Mouse (Mus musculus): Measurements from ENCODE around the gene Srpk2. TPM values are rescaled to one million over a fixed set of nuclear protein-coding genes. Genes with fewer than 3 reads are reported as not detected.
A peak's percentile ranks its signal among the peaks of the same experiment; 100 is the strongest.

Gene Srpk2
- polyA plus RNA-seq, 1 experiment from 2014 or later: 99.9 TPM

- H3K4me2 ChIP-seq (replicated peaks): no peak overlapping the region
- H3K9me3 ChIP-seq: no peaks in the 10 kb centered on the region
- no peaks in the 10 kb centered on the region for H3K27me3 ChIP-seq
- H3K4me1 ChIP-seq: peaks cover 6% of the 10 kb centered on the region
- no peak overlapping the region for H3K9ac ChIP-seq (replicated peaks)
- ATAC-seq (replicated peaks): no peak
- 89% methylated on average over 7 of the region's 7 CpGs for whole genome bisulfite sequencing
- H3K4me3 ChIP-seq: no peak overlapping the region
- no peaks in the 10 kb centered on the region for H3K36me3 ChIP-seq
- H3K27ac ChIP-seq (replicated peaks): no peak overlapping the region
Measured at GRCm38 (mm10) chr5:23531541-23532096, 152.8 kb downstream of the Srpk2 start.

GRCm38 (mm10) chr5:23531100-23531499, 153.3 kb downstream of the Srpk2 start:
- Histone ChIP-seq H3K9me3 (no peaks in the 10 kb centered on the region), H3K9ac (replicated peaks) (no peak overlapping the region), H3K4me1 (peaks cover 6% of the 10 kb centered on the region), H3K27me3 (no peaks in the 10 kb centered on the region), H3K27ac (replicated peaks) (no peak overlapping the region), H3K4me3 (no peak overlapping the region), H3K4me2 (replicated peaks) (no peak overlapping the region), H3K36me3 (no peaks in the 10 kb centered on the region)
- no peak for ATAC-seq (replicated peaks)
- WGBS: 95% methylated on average over 6 of the region's 6 CpGs

- Histone ChIP-seq H3K4me3 (no peak overlapping the region), H3K4me2 (replicated peaks) (no peak overlapping the region), H3K4me1 (no peaks in the 10 kb centered on the region), H3K27me3 (no peaks in the 10 kb centered on the region), H3K36me3 (peaks cover 16% of the 10 kb centered on the region), H3K27ac (replicated peaks) (no peak overlapping the region), H3K9ac (replicated peaks) (no peak overlapping the region), H3K9me3 (no peaks in the 10 kb centered on the region)
- WGBS: 59% methylated on average over 3 of the region's 3 CpGs
- no peak for ATAC-seq (replicated peaks)
Measured at GRCm38 (mm10) chr5:23524621-23525020, 159.8 kb downstream of the Srpk2 start.

GRCm38 (mm10) chr5:23523936-23524335, 160.5 kb downstream of the Srpk2 start:
- no peak overlapping the region for H3K9ac ChIP-seq (replicated peaks)
- ATAC-seq (replicated peaks): no peak
- H3K36me3 ChIP-seq: peaks cover 16% of the 10 kb centered on the region
- H3K4me1 ChIP-seq: no peaks in the 10 kb centered on the region
- H3K4me3 ChIP-seq: no peak overlapping the region
- H3K27me3 ChIP-seq: no peaks in the 10 kb centered on the region
- WGBS: 80% methylated on average over 3 of the region's 3 CpGs
- no peaks in the 10 kb centered on the region for H3K9me3 ChIP-seq
- no peak overlapping the region for H3K4me2 ChIP-seq (replicated peaks)
- H3K27ac ChIP-seq (replicated peaks): no peak overlapping the region

GRCm38 (mm10) chr5:23521645-23522044, 162.8 kb downstream of the Srpk2 start:
- Histone ChIP-seq H3K4me2 (replicated peaks) (no peak overlapping the region), H3K36me3 (peaks cover 22% of the 10 kb centered on the region), H3K4me3 (no peak overlapping the region), H3K9ac (replicated peaks) (no peak overlapping the region), H3K27me3 (no peaks in the 10 kb centered on the region), H3K27ac (replicated peaks) (no peak overlapping the region), H3K4me1 (no peaks in the 10 kb centered on the region), H3K9me3 (no peaks in the 10 kb centered on the region)
- ATAC-seq (replicated peaks): no peak
- WGBS: 91% methylated on average over 1 of the region's 1 CpGs

GRCm38 (mm10) chr5:23519679-23520078, 164.7 kb downstream of the Srpk2 start:
- Histone ChIP-seq H3K9me3 (no peaks in the 10 kb centered on the region), H3K4me1 (no peaks in the 10 kb centered on the region), H3K4me2 (replicated peaks) (no peak overlapping the region), H3K4me3 (no peak overlapping the region), H3K36me3 (peaks cover 25% of the 10 kb centered on the region), H3K27ac (replicated peaks) (no peak overlapping the region), H3K9ac (replicated peaks) (no peak overlapping the region), H3K27me3 (no peaks in the 10 kb centered on the region)
- 95% methylated on average over 3 of the region's 3 CpGs for WGBS
- no peak for ATAC-seq (replicated peaks)

GRCm38 (mm10) chr5:23518673-23519072, 165.7 kb downstream of the Srpk2 start:
- 79% methylated on average over 3 of the region's 3 CpGs for WGBS
- Histone ChIP-seq H3K4me1 (no peaks in the 10 kb centered on the region), H3K9ac (replicated peaks) (no peak overlapping the region), H3K4me3 (no peak overlapping the region), H3K9me3 (no peaks in the 10 kb centered on the region), H3K36me3 (peaks cover 24% of the 10 kb centered on the region), H3K27ac (replicated peaks) (no peak overlapping the region), H3K4me2 (replicated peaks) (no peak overlapping the region), H3K27me3 (no peaks in the 10 kb centered on the region)
- ATAC-seq (replicated peaks): no peak

- H3K9ac ChIP-seq (replicated peaks): no peak overlapping the region
- no peaks in the 10 kb centered on the region for H3K27me3 ChIP-seq
- peak overlapping the region; percentile 11; the same call in 1 of the 2 replicates for H3K27ac ChIP-seq (replicated peaks)
- no peaks in the 10 kb centered on the region for H3K9me3 ChIP-seq
- no peak; the same call in 1 of the 2 replicates for ATAC-seq (replicated peaks)
- 79% methylated on average over 4 of the region's 4 CpGs for WGBS
- peaks cover 31% of the 10 kb centered on the region; the same call in 1 of the 2 replicates for H3K36me3 ChIP-seq
- H3K4me2 ChIP-seq (replicated peaks): no peak overlapping the region
- no peak overlapping the region for H3K4me3 ChIP-seq
- H3K4me1 ChIP-seq: no peaks in the 10 kb centered on the region
Measured at GRCm38 (mm10) chr5:23517839-23518238, 166.6 kb downstream of the Srpk2 start.

- Histone ChIP-seq H3K9me3 (no peaks in the 10 kb centered on the region), H3K9ac (replicated peaks) (no peak overlapping the region), H3K4me1 (no peaks in the 10 kb centered on the region), H3K4me2 (replicated peaks) (no peak overlapping the region), H3K27ac (replicated peaks) (no peak overlapping the region), H3K4me3 (no peak overlapping the region), H3K36me3 (peaks cover 35% of the 10 kb centered on the region; the same call in 1 of the 2 replicates), H3K27me3 (no peaks in the 10 kb centered on the region)
- WGBS: 61% methylated on average over 3 of the region's 3 CpGs
- ATAC-seq (replicated peaks): no peak
Measured at GRCm38 (mm10) chr5:23516962-23517361, 167.5 kb downstream of the Srpk2 start.

- Histone ChIP-seq H3K27me3 (no peaks in the 10 kb centered on the region), H3K36me3 (peaks cover 35% of the 10 kb centered on the region; the same call in 1 of the 2 replicates)
- no peak for ATAC-seq (replicated peaks)
Measured at GRCm38 (mm10) chr5:23515038-23515437, 169.4 kb downstream of the Srpk2 start.

GRCm38 (mm10) chr5:23513468-23513867, 170.9 kb downstream of the Srpk2 start:
- Histone ChIP-seq H3K4me2 (replicated peaks) (no peak overlapping the region), H3K9me3 (no peaks in the 10 kb centered on the region), H3K4me1 (no peaks in the 10 kb centered on the region), H3K36me3 (peaks cover 42% of the 10 kb centered on the region; the same call in 1 of the 2 replicates), H3K27me3 (no peaks in the 10 kb centered on the region), H3K9ac (replicated peaks) (no peak overlapping the region), H3K4me3 (no peak overlapping the region), H3K27ac (replicated peaks) (no peak overlapping the region)
- ATAC-seq (replicated peaks): no peak
- 94% methylated on average over 13 of the region's 13 CpGs for WGBS

More at GRCm38 (mm10) chr5:23515038-23515437, 169.4 kb downstream of the Srpk2 start:
- Histone ChIP-seq H3K27ac (replicated peaks) (no peak overlapping the region), H3K9ac (replicated peaks) (no peak overlapping the region), H3K9me3 (no peaks in the 10 kb centered on the region), H3K4me2 (replicated peaks) (no peak overlapping the region), H3K4me3 (no peak overlapping the region), H3K4me1 (no peaks in the 10 kb centered on the region)
- WGBS: 93% methylated on average over 10 of the region's 10 CpGs

GRCm38 (mm10) chr5:23512556-23512955, 171.9 kb downstream of the Srpk2 start:
- Histone ChIP-seq H3K4me2 (replicated peaks) (no peak overlapping the region), H3K27me3 (no peaks in the 10 kb centered on the region), H3K27ac (replicated peaks) (no peak overlapping the region), H3K9ac (replicated peaks) (no peak overlapping the region), H3K4me3 (no peak overlapping the region), H3K36me3 (peaks cover 36% of the 10 kb centered on the region; the same call in 1 of the 2 replicates), H3K4me1 (no peaks in the 10 kb centered on the region), H3K9me3 (no peaks in the 10 kb centered on the region)
- no peak for ATAC-seq (replicated peaks)
- WGBS: 94% methylated on average over 7 of the region's 7 CpGs

GRCm38 (mm10) chr5:23511456-23511855, 173.0 kb downstream of the Srpk2 start:
- H3K4me2 ChIP-seq (replicated peaks): no peak overlapping the region
- peaks cover 36% of the 10 kb centered on the region; the same call in 1 of the 2 replicates for H3K36me3 ChIP-seq
- H3K9me3 ChIP-seq: no peaks in the 10 kb centered on the region
- no peaks in the 10 kb centered on the region for H3K4me1 ChIP-seq
- ATAC-seq (replicated peaks): no peak
- no peak overlapping the region for H3K9ac ChIP-seq (replicated peaks)
- 96% methylated on average over 5 of the region's 5 CpGs for WGBS
- H3K27ac ChIP-seq (replicated peaks): no peak overlapping the region
- no peaks in the 10 kb centered on the region for H3K27me3 ChIP-seq
- no peak overlapping the region for H3K4me3 ChIP-seq

All from forebrain, embryonic 15.5 days (tissue).